Mouse (Mus musculus) B cell, adult (primary cell): ENCODE results near the gene H2afb1. TPM values are rescaled to one million over a fixed set of nuclear protein-coding genes. Genes with fewer than 3 reads are reported as not detected.

Experiments
- total RNA-seq: library from RNA; stranded (reverse); gene quantifications from 4 replicates; pipeline ENCODE4 v1.2.4, GENCODE M21; 2023; ENCODE audit not compliant: inconsistent age

Gene H2afb1
- not detected in 4 replicates for total RNA-seq

GRCm38 (mm10) chrX:117014457-117014856 lies at the start of gene H2afb1:
Gene H2afb1 (plus strand): TSS chrX:117014757.

